Mouse (Mus musculus) bone marrow macrophage, adult 2 months (primary cell): ENCODE measurements around the gene Cavin1.

ENCODE experiments used
- CTCF ChIP-seq: IDR thresholded peaks from 2 replicates; pipeline ENCODE4 v1.5.1; 2012; ENCODE audit warnings: low read depth, mild to moderate bottlenecking, low read length, moderate library complexity
- POLR2A ChIP-seq: IDR thresholded peaks from 2 replicates; pipeline ENCODE4 v1.6.1; 2012; ENCODE audit warnings: mild to moderate bottlenecking, low read depth, low read length, borderline replicate concordance

DNA sequence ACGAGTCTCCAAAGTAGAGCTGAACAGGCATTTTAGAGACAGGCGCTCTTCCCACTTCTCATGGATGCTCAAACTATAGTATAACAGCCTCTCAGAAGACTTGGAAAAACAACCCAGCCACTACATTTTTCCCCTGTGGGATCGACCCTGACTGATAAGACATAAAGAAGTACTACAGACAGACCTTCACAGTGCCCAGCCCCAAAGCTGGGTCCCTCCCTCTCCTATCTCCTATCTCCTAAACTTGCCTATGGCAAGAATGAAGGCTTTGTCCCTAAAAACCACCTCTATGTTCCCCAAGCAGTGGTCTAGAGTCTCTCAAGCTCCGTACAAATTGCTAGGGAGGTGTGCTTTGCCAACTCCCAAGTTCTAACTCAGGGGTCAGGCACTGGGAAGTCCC is 63.8 kb downstream of the Cavin1 start:
- TF ChIP-seq CTCF = no peak
- TF ChIP-seq POLR2A = no peak
